9 mouse cellular contexts compared by ENCODE assay signal in the genomic region with DNA sequence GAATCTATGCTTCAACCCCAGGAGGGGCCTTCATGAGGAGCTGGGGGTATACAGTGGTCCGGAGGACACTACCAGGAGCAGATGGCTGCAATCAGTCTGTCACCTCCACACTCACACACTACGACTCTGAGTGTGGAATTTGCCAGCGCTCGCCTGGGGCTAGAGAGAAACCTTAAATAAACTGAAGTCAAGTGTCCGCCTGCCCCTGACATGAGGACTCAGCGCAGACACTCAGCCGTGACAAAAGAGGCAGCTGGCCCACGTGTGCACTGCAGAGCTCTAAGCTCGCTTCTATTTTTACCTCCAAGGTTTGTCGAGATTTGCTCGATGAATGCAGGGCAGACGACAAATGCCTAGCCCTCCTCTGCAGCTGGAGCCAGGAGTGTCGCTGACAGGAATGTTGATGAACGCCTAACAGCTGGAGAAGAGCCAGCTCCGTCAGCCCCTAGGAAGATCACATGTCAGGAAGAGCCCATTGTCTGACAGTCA. TPM values are rescaled to one million over a fixed set of nuclear protein-coding genes. Genes with fewer than 3 reads are reported as not detected.
DNase-seq lines count a peak whose midpoint lies in the region; ATAC-seq lines count a peak whose summit lies in the region.
"Had no signal": no experiment of that assay in that cellular context is flagged by ENCODE, and none has a peak within 500 bp of the region (broad histone marks: within the 10 kb centered on the region; RNA-seq: fewer than 3 reads in every experiment).

No protein-coding gene starts in this region.

- DNase-seq in 3T3-L1 (ENCODE audit: low read depth, low spot score) (peak; percentile 53), MN1 (ENCODE audit: low spot score) (no peak)
- peak; percentile 34 for DNase-seq in adrenal gland, postnatal 25 days
- peak; percentile 76 to 81 for DNase-seq in heart, adult 9 months (ENCODE audit: low spot score in 2 of 2)
- peak; percentile 36 for DNase-seq in kidney, adult 9 months
- DNase-seq in mesoderm, embryonic 11.5 days (ENCODE audit: low read depth, low spot score), result peak; percentile 68
- no peak for DNase-seq in cerebellum, adult 18-20 months

- no peak for ATAC-seq in granulocyte monocyte progenitor cell, adult 5-6 weeks (replicated peaks; ENCODE audit: poor library complexity, severe bottlenecking)

RNA-seq across cellular contexts. Expression of a gene that starts 30.7 kb away (rescaled TPM):
- total RNA-seq in adrenal gland, postnatal 25 days (2021), result 9.8 and 12.1 TPM in 2 replicates
- not detected in 2 replicates for total RNA-seq in granulocyte monocyte progenitor cell, adult 5-6 weeks (2014; fragmentation: Nextera tagmentation)
- total RNA-seq in granulocyte monocyte progenitor cell, adult 5-6 weeks (2017), result not detected in 2 replicates

RNA-seq across cellular contexts. Expression of a gene that starts 36.7 kb away (rescaled TPM):
- total RNA-seq in adrenal gland, postnatal 25 days (2021), result 0.67 and 1.3 TPM in 2 replicates
- not detected in 2 replicates for total RNA-seq in granulocyte monocyte progenitor cell, adult 5-6 weeks (2014; fragmentation: Nextera tagmentation)
- not detected in 2 replicates for total RNA-seq in granulocyte monocyte progenitor cell, adult 5-6 weeks (2017)
- total RNA-seq: left cerebral cortex, postnatal 36 days had no signal

Comparison
In these comparisons a context has a peak if more than half of its experiments do, and no peak if none do; other contexts are left out.
1. DNase-seq: peak in 3T3-L1 (single experiment), adrenal gland, postnatal 25 days (single experiment), heart, adult 9 months (2 of 2), kidney, adult 9 months (single experiment) and mesoderm, embryonic 11.5 days (single experiment); none in MN1 (single experiment) and cerebellum, adult 18-20 months (0 of 2).
2. RNA of a gene that starts 30.7 kb away (total RNA-seq): 9.8 to 12.1 TPM in adrenal gland, postnatal 25 days; not detected in granulocyte monocyte progenitor cell, adult 5-6 weeks; every median in the first group is over 10 times any median in the second.